Mouse (Mus musculus) fat pad, adult 2 months (tissue): ENCODE results near the gene AC131692.1.

ENCODE experiments used
- DNase-seq: peaks from one replicate; pipeline ENCODE4 v3.0.0-alpha.2; 2011; ENCODE audit warnings: low read depth, low spot score; ENCODE audit errors: extremely low read depth

AC131692.1 gene

DNA sequence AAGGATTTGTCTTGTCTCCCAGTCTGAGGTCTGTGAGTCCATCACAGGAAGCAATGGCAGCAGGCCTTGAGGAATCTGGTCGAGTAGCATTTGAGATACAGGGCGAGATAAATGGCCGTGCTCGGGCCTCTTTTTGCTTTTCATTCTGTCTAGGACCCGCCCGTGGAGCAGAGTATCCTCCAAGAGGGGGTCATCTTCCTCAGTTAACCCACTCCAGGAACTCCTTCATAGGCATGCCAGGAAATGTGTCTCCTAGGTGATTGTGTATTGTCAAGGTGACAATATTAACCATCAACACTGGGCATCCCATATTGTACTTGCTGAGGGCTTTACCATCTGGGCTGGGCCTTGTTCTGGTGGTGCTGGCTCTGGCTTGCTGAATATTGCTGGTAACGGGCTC is at the start of gene AC131692.1:
Gene AC131692.1 (plus strand): TSS at position 301 of the 400 bp plus-strand sequence.
- no peak for DNase-seq

DNA sequence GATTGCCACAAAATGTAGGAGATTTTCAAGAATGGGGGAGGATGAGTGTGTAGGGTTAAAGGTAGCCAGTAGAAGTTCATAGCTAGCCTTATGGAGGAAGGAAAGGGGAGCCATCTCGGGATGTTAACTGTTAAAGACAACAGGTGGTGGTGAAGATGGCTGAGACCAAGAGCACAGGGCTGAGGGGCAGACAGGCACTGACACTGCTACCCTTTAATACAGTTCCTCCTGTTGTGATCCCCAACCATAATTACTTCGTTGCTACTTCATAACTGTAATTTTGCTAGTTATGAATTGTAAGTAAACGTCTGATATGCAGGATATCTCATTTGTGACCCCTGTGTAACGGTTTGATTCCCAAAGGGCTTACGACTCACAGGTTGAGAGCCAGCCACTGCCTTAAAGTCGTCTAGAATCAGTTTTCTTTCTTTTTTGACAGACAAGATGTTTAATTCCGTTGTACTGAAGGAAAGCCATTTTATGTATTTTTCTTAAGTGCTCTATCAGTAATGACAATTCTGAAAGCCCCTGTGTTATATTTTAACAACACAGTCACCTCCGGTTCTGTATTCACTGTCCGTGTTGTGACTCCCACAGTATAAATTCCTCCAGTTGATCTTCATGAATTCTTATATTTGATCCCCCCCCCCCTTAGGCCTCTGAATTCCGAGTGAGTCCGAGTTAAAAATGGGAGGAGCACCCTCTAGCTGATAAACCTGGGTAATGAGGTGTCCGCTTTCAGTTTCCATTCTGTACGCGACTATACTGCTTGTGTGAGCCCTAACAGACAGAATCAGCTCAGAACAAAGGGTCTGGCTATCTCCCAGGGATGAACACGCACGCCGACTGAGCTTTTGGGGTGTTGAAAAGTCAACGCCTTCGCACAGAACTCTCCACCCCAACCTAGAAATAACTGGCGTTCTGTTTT is 48.6 kb upstream of the AC131692.1 start:
- DNase-seq: no peak

DNA sequence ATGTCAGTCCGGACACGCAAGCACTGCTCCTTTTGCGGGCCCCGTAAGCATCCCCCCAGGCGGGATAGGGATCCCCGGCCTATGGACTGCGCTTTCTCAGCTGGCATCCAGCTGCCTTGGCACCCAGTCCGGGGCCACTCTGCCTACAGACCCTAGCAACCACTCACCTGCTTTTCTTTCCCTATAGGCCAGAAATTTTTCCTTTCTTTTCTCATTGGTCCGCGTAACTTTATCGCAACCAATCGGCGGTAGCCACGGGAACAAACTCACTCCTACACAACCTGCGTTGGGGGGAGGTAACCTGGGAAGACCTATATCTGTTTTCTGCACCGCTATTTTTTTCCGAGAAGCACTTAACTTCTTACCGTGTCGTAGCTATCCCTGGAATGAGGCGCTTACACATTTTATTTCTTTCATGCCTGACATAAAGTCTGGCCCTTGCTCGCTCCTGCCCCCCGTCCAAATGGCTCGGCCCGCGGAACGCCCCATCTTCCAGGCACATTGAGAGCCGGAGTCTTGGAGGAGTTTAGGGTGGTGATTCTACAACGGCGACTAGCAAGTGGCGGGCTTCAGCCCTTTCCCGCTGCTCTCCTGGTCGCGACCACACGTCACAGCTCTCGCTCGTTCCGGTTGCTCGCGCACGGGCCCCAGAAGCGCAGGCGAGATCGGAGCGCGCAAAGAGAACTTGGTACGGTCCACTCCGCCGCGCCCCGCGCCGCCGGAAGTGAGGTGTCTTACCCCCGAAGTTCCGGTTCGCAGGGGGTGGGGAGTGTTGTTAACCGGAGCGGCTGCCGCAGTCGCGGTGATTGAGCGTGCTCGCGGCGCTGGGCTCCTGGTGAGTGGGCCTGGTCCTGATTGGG is 47.7 kb upstream of the AC131692.1 start, which contains the start of gene Syvn1:
Gene Syvn1 (plus strand): TSS at position 283 of the 860 bp plus-strand sequence.
- DNase-seq: peak; percentile 74

DNA sequence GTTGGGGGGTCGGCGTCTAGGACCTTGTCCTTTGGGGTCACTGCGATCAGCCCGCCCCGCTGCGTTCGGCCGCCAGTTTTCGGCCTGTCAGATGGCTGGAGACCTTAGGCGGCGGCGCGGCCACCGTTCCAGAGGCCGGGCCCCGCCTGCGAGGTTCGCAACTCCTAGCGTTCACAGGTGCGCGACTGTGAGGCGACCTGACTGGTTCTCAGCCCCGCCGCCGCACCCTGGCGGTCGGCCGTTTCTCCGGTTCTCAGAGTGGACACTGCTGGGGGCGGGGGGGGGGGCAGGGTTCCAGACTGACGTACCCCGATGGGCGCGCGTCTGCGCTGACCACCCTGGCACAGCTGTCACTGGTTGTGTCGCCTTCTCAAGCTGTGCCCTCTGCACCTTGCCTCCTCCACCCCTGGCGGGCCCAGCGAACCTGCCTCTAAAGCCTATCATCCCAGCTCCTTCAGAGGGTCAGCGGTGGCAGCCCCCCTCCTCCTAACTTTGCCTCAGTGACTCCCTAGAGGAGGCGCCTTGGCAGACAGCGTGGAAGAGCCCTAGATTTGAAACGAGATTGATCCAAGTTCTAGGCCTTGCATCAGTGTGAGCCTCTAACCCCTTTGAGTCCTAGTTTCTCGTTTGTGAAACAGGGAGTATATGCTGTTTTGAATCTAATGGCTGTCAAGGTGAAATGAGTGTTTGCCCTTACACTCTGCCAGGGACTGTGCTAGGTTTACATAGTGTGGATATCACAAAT is 46.9 kb upstream of the AC131692.1 start:
- DNase-seq: no peak

DNA sequence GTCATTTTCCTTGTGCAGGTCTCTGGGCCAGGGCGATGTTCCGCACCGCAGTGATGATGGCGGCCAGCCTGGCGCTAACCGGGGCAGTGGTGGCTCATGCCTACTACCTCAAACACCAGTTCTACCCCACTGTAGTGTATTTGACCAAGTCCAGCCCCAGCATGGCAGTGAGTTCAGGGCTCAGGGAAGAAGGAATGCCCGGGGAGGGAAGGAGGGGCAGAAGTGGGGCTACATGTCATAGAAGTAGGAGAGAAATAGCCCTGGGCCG is 46.4 kb upstream of the AC131692.1 start:
- no peak for DNase-seq

DNA sequence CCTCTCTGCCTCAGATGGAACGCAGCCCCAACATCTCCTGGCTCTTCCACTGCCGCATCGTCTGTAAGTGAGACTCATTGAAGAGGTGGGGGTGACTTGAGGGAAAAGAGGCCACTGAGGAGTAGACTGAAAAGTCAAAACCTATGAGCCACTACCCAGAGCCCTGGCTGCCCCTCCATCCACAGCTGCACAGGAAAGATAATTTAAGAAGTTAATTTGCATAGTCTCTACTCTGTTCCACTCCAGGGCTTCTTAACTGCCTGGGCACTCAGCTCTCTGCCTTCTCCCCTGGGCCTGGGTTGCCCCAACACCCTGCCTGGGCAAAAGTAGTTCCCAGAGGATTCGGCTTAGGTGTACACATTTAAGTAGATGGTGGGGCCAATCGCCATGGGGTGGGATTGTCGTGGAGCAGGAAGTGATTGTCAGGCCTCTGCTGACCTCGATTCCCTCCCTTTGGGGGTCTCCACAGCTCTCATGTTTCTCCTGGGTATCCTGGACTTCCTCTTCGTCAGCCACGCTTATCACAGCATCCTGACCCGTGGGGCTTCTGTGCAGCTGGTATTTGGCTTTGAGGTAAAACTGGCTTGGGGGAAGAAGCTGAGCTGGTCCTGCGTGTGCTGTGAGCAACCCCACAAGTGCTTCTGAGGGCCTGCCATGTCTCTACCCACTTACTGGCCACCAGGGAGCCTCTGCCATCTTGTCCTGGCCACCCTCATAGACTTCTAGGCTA is 45.4 kb upstream of the AC131692.1 start:
- DNase-seq: no peak

DNA sequence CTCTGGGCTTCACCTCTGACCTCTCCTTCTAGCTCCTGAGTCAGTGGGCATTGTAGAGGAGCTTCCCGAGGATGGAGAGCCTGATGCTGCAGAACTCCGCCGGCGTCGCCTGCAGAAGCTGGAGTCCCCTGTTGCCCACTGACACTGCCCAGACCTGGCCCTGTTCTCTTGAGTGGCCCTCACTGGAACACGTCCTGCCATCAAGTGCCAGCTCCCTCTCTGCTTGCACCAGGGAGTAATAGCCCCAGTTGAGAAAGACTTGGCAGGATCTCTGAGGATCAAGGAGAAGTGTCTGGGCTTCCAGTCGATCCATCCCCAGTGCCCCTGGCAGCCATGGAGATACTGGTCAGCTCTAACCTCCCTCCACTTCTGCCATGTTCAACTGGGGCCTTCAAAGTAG is 41.7 kb upstream of the AC131692.1 start:
- DNase-seq: no peak

DNA sequence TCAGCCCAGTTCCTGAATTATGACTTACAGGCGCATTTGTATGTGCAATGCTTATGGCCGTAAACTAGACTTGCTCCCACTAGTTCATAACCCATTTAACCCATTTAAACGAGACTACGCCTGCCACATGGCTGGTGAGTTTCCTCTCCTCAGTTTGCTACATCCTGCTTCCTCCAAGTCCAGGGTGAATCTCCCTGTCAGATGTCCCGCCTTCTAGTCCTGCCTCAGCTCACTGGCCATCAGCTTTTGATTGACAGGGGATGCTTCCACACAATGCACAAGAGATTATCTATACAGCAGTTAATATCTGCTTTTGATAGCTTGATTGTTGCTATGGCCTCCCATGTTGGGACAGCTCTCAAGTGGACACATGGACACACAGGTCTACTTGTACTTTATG is 39.9 kb upstream of the AC131692.1 start:
- DNase-seq: no peak

DNA sequence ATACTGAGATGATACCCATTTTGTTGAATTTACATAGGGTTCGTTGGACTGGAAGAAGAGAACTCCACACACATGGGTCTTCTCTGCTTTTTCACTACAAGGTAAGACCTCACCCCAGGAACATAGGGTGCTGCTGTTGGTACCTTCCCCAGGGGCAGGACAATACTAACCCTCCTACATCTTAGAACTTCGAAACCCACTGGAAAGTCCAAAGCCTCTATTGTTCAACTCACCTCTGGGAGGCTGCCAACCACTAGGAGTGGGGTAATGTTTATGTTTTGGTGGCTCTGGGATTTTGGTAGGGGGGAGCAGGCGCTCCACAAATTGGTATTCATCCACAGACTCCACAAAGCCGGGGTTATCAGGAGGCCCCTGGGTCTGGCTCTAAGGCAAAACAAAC is 37.5 kb upstream of the AC131692.1 start:
- no peak for DNase-seq

DNA sequence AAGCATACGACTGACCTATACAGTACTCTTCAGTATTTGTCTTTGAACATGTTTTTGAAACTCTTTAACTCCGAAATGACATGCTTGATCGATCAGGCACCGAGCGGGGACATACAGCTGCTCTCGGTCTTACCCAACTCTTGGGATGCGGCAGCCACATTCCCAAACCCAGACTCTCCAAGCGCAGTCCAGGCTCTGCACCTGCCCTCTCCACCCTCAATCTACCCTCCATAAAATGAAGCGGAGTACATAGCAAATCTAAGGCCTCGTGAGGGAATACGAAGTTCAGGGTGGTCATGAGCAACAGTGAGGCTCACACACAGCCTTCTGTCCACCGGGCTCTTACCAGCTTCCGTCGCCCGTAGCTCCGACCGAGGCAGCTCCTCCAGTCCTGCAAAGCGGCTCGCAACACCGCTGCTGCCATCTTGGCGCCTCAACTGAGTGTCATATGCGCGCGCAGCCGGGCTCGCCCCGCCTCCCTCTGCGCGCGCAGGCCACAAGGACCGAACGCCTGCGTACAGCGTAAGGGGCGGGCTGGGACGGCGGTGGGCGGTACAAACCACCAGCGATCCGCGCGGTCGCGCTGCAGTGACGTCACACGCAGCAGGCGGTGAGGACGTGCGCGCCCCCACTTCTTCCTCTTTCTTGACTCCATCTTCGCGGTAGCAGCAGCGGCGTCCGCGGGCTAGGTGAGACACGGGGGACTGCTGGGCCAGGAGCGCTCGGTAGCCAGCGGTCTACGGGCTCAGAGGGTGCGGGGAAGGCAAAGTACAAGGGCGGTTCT is 36.7 kb upstream of the AC131692.1 start, which contains the start of the genes Mrpl49 and Fau:
Gene Mrpl49 (minus strand): TSS at position 473 of the 784 bp plus-strand sequence.
Gene Fau (plus strand): TSS at position 532 of the 784 bp plus-strand sequence.
- DNase-seq: no peak

DNA sequence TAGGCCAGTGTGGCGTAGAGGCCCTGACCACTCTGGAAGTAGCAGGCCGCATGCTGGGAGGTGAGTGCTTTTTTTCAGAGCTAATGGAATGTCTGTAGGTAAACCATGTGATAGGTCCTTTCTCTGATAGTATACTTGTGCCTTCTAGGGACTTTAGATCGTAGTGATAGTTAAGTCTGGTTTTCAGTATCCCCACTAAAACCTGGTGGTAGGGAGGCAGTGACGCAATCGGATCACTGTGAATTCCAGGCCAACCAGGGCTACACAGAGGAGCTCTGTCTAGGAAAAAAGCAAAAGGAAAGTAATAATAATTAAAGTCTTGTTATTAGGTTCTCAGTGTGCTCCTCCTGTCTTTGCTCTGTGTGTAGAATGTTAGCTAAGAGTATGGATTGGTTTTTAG is 35.7 kb upstream of the AC131692.1 start:
- DNase-seq: no peak

DNA sequence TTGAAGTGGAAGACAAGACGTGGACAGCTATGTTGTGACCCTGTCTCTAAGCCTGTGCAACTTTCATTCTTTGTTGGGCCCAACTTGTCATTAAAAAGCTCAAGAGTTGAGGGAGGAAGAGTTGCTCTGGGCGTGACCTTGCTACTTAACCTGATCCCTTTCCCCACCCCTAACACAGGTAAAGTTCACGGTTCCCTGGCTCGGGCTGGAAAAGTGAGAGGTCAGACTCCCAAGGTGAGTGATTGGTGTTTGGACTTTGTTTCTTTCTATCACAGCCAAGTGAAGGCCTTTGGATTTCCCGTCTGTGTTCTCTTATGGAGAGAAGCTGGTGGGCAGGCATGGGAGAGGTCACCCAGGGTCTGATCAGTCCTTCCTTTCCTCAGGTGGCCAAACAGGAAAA is 35.3 kb upstream of the AC131692.1 start:
- DNase-seq: no peak

DNA sequence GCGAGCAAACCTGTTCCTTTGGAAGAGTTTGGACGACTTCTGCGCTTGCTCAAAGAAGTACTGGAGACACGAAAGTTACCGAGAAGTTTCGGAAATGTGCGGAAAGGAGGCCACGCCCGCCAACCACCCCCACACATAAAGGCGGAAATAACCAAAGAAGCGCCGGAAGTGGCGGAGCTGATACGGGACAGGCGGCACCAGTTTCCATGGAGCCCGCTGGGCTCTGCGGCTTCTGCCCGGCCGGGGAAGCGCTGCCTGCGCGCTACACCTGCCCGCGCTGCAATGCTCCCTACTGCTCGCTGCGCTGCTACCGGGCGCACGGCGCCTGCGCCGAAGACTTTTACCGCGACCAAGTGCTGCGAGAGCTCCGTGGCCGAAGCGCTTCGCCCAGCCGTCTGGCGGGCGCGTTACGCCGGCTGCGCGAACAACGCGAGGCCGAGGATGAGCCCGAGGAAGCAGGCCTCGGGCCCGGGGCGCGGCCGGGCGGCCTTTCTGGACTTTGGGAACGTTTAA is 33.1 kb upstream of the AC131692.1 start, which contains the start of gene Znhit2:
Gene Znhit2 (plus strand): TSS at position 172 of the 513 bp plus-strand sequence.
- no peak for DNase-seq

DNA sequence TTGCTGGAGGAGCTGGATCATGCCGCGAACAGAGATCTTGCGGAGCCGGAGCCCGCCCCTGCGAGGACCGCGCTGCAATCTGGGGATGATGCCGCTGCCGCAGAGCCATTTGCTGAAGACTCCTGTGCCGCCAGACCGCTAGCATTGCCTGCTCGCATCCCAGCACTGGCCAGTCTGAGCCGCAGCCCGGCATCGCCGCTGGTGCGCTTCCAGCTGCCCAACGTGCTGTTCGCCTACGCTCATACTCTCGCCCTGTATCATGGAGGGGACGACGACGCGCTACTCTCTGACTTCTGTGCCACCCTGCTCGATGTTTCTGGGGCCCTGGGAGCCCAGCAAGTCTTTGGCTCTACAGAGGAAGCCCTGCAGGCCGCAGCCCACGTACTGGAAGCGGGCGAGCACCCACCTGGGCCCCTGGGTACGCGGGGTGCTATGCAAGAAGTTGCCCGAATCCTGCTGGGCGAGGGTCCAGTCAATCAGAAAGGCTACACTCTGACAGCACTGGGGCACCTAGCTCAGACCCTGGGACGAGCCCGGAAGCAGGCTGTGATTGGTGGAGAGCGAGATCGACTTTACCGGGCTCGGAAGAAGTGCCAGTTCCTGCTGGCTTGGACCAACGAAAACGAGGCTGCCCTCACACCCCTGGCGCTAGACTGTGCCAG is 32.4 kb upstream of the AC131692.1 start:
- no peak for DNase-seq

DNA sequence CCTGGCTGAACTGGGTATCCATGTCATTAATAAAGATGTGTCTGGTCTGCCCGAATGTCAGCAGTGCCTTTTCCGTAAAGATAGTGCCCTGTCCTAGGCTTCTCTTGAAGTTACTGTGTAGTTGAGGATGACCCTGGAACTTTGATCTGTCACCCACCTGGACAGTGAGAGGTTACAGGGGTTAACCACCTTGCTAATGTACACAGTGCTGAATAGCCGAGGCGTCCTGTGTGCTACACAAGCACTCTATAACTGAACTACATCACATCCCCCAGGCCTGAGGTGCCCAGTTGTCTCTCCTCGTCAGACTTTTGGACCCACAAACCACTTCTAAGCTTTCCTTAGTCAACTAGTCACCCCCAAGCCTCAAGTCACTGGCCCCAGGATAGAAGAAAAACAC is 31.8 kb upstream of the AC131692.1 start:
- DNase-seq: no peak

DNA sequence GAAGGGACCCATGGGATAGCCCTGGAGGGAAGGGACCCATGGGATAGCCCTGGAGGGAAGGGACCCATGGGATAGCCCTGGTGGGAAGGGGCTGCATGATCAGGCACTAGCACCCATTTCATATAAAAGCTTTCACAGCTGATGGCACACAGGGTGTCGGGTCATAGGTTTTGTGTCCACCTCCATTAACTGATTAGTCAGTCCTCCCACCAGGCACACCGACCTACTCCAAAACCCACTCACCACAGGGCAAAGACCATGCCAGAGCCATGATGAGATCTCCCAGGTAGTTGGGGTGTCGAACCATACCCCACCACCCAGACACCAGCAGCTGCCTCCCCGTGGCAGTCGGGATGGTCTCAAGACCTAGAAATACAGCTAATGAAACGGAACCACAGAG is 31.1 kb upstream of the AC131692.1 start:
- no peak for DNase-seq

DNA sequence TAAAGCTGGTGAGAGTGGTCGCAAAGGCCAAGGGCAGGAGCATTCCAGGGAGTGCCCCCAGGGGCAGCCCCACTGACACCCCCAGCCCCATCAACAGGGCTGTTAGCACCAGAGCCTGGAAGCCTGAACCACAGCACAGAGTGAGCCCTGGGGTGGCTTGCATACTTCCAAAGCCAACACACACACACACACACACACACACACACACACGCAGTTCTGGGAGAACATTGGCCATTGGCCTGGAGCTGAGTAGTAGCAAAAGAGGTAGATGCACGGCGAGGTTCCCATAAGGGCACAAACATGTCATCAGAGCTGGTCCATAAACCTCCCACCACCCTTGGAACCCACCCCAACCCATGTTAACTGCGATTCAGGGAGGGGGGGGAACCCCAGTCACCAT is 27.6 kb upstream of the AC131692.1 start:
- no peak for DNase-seq

DNA sequence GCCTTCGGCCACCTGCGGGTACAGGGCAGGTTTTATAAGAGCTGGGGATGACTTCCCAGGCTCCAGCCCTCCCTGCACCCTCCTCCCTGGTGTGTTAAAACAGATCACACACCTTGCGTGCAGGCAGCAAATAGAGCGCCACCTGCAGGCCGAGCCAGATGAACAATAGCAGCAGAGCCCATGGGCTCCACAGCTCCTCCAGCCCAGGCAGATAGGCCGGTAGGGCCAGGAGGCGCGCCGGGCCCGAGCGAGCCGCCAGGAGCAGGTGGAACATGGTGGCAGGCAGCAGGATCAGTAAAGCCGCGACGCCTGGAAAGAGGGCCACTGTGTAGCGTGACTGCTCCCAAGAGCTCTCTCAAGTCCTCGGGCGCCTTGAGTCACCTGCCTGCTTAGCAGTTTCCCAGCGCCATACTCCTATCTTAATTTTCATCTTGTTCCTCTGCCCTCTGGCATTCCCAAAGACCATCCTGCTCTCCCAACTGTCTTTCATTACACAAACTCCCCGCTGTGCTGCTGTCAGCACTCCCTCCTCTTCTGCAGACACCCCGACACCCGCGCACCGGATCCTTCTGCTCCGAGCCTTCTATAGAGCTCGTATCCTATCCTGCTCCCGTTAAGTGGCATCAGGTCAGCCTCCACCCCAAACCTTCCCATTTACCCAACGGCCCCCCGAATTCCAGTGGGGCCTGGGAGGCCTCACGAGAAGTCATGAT is 27.1 kb upstream of the AC131692.1 start:
- no peak for DNase-seq
